Mouse (Mus musculus) E14TG2a.4 (cell line): ENCODE measurements at regions not wholly inside any gene's neighbourhood (a gene's known extent, or its start where the extent isn't known, plus 50 kb on each side); places are given as distances from the start of the nearest gene placed in this dataset.

Experiments used
- CTCF ChIP-seq: conservative IDR thresholded peaks from 2 replicates; pipeline ENCODE4 v1.5.1; 2014; ENCODE audit warnings: low read length
- NANOG ChIP-seq: IDR thresholded peaks from 2 replicates; pipeline ENCODE4 v1.6.1; 2014; ENCODE audit warnings: borderline replicate concordance, low read length, mixed read lengths
- POU5F1 ChIP-seq: IDR thresholded peaks from 2 replicates; pipeline ENCODE4 v1.6.1; 2014; ENCODE audit warnings: low read length, borderline replicate concordance

- TF ChIP-seq CTCF: no peak
- no peak for TF ChIP-seq POU5F1
- TF ChIP-seq NANOG: no peak
Measured at GRCm38 (mm10) chr15:62511461-62511860, 1333.5 kb downstream of the Gsdmc2 start.
